Mouse (Mus musculus): ENCODE data around the gene Dgkq. TPM values are rescaled to one million over a fixed set of nuclear protein-coding genes. Genes with fewer than 3 reads are reported as not detected.

Gene Dgkq
- 4.7 and 23.1 TPM in 2 replicates for total RNA-seq (2017)

GRCm38 (mm10) chr5:108668977-108669936 lies at the start of gene Dgkq:
Dgkq (minus strand) TSS chr5:108669672.
- peak; percentile 84 to 85 for ATAC-seq (replicated peaks in 1 of 2; ENCODE audit: insufficient read depth in 1 of 2, low FRiP score in 2 of 2, low TSS enrichment in 1 of 2, low read depth in 1 of 2, poor library complexity in 2 of 2, severe bottlenecking in 2 of 2)

GRCm38 (mm10) chr5:108718051-108718450 lies 48.6 kb upstream of the Dgkq start:
- ATAC-seq (replicated peaks in 1 of 2; ENCODE audit: insufficient read depth in 1 of 2, low FRiP score in 2 of 2, low TSS enrichment in 1 of 2, low read depth in 1 of 2, poor library complexity in 2 of 2, severe bottlenecking in 2 of 2): no peak

GRCm38 (mm10) chr5:108715974-108716373 lies 46.5 kb upstream of the Dgkq start:
- no peak for ATAC-seq (replicated peaks in 1 of 2; ENCODE audit: insufficient read depth in 1 of 2, low FRiP score in 2 of 2, low TSS enrichment in 1 of 2, low read depth in 1 of 2, poor library complexity in 2 of 2, severe bottlenecking in 2 of 2)

GRCm38 (mm10) chr5:108714149-108714548 lies 44.7 kb upstream of the Dgkq start:
- 0 out of 4 replicates have a peak, but pooled peaks of 1 of the 2 experiments have one; percentile 14 for ATAC-seq (replicated peaks in 1 of 2; ENCODE audit: insufficient read depth in 1 of 2, low FRiP score in 2 of 2, low TSS enrichment in 1 of 2, low read depth in 1 of 2, poor library complexity in 2 of 2, severe bottlenecking in 2 of 2)

- no peak for ATAC-seq (replicated peaks in 1 of 2; ENCODE audit: insufficient read depth in 1 of 2, low FRiP score in 2 of 2, low TSS enrichment in 1 of 2, low read depth in 1 of 2, poor library complexity in 2 of 2, severe bottlenecking in 2 of 2)
These were observed 44.2 kb upstream of the Dgkq start for GRCm38 (mm10) chr5:108713691-108714090.

GRCm38 (mm10) chr5:108713096-108713495 lies 43.6 kb upstream of the Dgkq start:
- ATAC-seq (replicated peaks in 1 of 2; ENCODE audit: insufficient read depth in 1 of 2, low FRiP score in 2 of 2, low TSS enrichment in 1 of 2, low read depth in 1 of 2, poor library complexity in 2 of 2, severe bottlenecking in 2 of 2): no peak

GRCm38 (mm10) chr5:108711968-108712367 lies 42.5 kb upstream of the Dgkq start:
- no peak for ATAC-seq (replicated peaks in 1 of 2; ENCODE audit: insufficient read depth in 1 of 2, low FRiP score in 2 of 2, low TSS enrichment in 1 of 2, low read depth in 1 of 2, poor library complexity in 2 of 2, severe bottlenecking in 2 of 2)

GRCm38 (mm10) chr5:108708981-108709731 lies 39.7 kb upstream of the Dgkq start:
- ATAC-seq (replicated peaks in 1 of 2; ENCODE audit: insufficient read depth in 1 of 2, low FRiP score in 2 of 2, low TSS enrichment in 1 of 2, low read depth in 1 of 2, poor library complexity in 2 of 2, severe bottlenecking in 2 of 2): no peak

- no peak for ATAC-seq (replicated peaks in 1 of 2; ENCODE audit: insufficient read depth in 1 of 2, low FRiP score in 2 of 2, low TSS enrichment in 1 of 2, low read depth in 1 of 2, poor library complexity in 2 of 2, severe bottlenecking in 2 of 2)
These were observed 38.9 kb upstream of the Dgkq start for GRCm38 (mm10) chr5:108708419-108708818.

GRCm38 (mm10) chr5:108707758-108708157 lies 38.3 kb upstream of the Dgkq start:
- no peak for ATAC-seq (replicated peaks in 1 of 2; ENCODE audit: insufficient read depth in 1 of 2, low FRiP score in 2 of 2, low TSS enrichment in 1 of 2, low read depth in 1 of 2, poor library complexity in 2 of 2, severe bottlenecking in 2 of 2)

GRCm38 (mm10) chr5:108703754-108704626 lies 34.5 kb upstream of the Dgkq start:
- ATAC-seq (replicated peaks in 1 of 2; ENCODE audit: insufficient read depth in 1 of 2, low FRiP score in 2 of 2, low TSS enrichment in 1 of 2, low read depth in 1 of 2, poor library complexity in 2 of 2, severe bottlenecking in 2 of 2): no peak

GRCm38 (mm10) chr5:108701341-108702021 lies 32.0 kb upstream of the Dgkq start:
- no peak for ATAC-seq (replicated peaks in 1 of 2; ENCODE audit: insufficient read depth in 1 of 2, low FRiP score in 2 of 2, low TSS enrichment in 1 of 2, low read depth in 1 of 2, poor library complexity in 2 of 2, severe bottlenecking in 2 of 2)

GRCm38 (mm10) chr5:108700346-108700745 lies 30.9 kb upstream of the Dgkq start:
- no peak for ATAC-seq (replicated peaks in 1 of 2; ENCODE audit: insufficient read depth in 1 of 2, low FRiP score in 2 of 2, low TSS enrichment in 1 of 2, low read depth in 1 of 2, poor library complexity in 2 of 2, severe bottlenecking in 2 of 2)

- no peak for ATAC-seq (replicated peaks in 1 of 2; ENCODE audit: insufficient read depth in 1 of 2, low FRiP score in 2 of 2, low TSS enrichment in 1 of 2, low read depth in 1 of 2, poor library complexity in 2 of 2, severe bottlenecking in 2 of 2)
These were observed 27.9 kb upstream of the Dgkq start for GRCm38 (mm10) chr5:108697341-108697753.

GRCm38 (mm10) chr5:108696542-108696941 lies 27.1 kb upstream of the Dgkq start:
- ATAC-seq (replicated peaks in 1 of 2; ENCODE audit: insufficient read depth in 1 of 2, low FRiP score in 2 of 2, low TSS enrichment in 1 of 2, low read depth in 1 of 2, poor library complexity in 2 of 2, severe bottlenecking in 2 of 2): no peak

GRCm38 (mm10) chr5:108695861-108696260 lies 26.4 kb upstream of the Dgkq start:
- no peak for ATAC-seq (replicated peaks in 1 of 2; ENCODE audit: insufficient read depth in 1 of 2, low FRiP score in 2 of 2, low TSS enrichment in 1 of 2, low read depth in 1 of 2, poor library complexity in 2 of 2, severe bottlenecking in 2 of 2)
